Mouse (Mus musculus): ENCODE results near the gene Atp6v1g2.

Gene Atp6v1g2

GRCm38 (mm10) chr17:35202442-35202841 lies 31.0 kb upstream of the Atp6v1g2 start:
- in situ Hi-C loops (cut with MboI): no loop called here

GRCm38 (mm10) chr17:35204494-35205379 lies 28.7 kb upstream of the Atp6v1g2 start, which contains the start of gene Lta:
Lta (minus strand) TSS chr17:35205351.
- in situ Hi-C loops (cut with MboI): no loop called here

- in situ Hi-C loops (cut with MboI): no loop called here
These were observed 28.1 kb upstream of the Atp6v1g2 start for GRCm38 (mm10) chr17:35205380-35205769.

GRCm38 (mm10) chr17:35209785-35210535 lies 23.5 kb upstream of the Atp6v1g2 start:
- in situ Hi-C loops (cut with MboI): no loop called here

- in situ Hi-C loops (cut with MboI): no loop called here
These were observed 22.9 kb upstream of the Atp6v1g2 start for GRCm38 (mm10) chr17:35210593-35210992.

- in situ Hi-C loops (cut with MboI): no loop called here
These were observed 20.4 kb upstream of the Atp6v1g2 start for GRCm38 (mm10) chr17:35213071-35213470.

- in situ Hi-C loops (cut with MboI): no loop called here
These were observed 14.8 kb upstream of the Atp6v1g2 start for GRCm38 (mm10) chr17:35218516-35219193.

GRCm38 (mm10) chr17:35219601-35220041 lies 13.8 kb upstream of the Atp6v1g2 start:
- in situ Hi-C loops (cut with MboI): no loop called here

- in situ Hi-C loops (cut with MboI): no loop called here
These were observed 13.1 kb upstream of the Atp6v1g2 start, which contains the start of gene Gm16181 for GRCm38 (mm10) chr17:35220156-35220952. Gm16181 (plus strand) TSS chr17:35220834.

- in situ Hi-C loops (cut with MboI): no loop called here
These were observed 11.2 kb upstream of the Atp6v1g2 start for GRCm38 (mm10) chr17:35222299-35222698.

GRCm38 (mm10) chr17:35224641-35225040 lies 8.8 kb upstream of the Atp6v1g2 start:
- in situ Hi-C loops (cut with MboI): no loop called here

- in situ Hi-C loops (cut with MboI): no loop called here
These were observed 8.0 kb upstream of the Atp6v1g2 start for GRCm38 (mm10) chr17:35225456-35225855.

- in situ Hi-C loops (cut with MboI): no loop called here
These were observed 6.9 kb upstream of the Atp6v1g2 start for GRCm38 (mm10) chr17:35226561-35227046.

- in situ Hi-C loops (cut with MboI): loop anchor here (5.0 kb wide), 1 partner anchor 64 kb away; no protein-coding TSS in a partner anchor
These were observed 2.4 kb upstream of the Atp6v1g2 start for GRCm38 (mm10) chr17:35231022-35231421.

GRCm38 (mm10) chr17:35232043-35232442 lies 1.4 kb upstream of the Atp6v1g2 start:
- in situ Hi-C loops (cut with MboI): loop anchor here (5.0 kb wide), 1 partner anchor 65 kb away; no protein-coding TSS in a partner anchor

- in situ Hi-C loops (cut with MboI): loop anchor here (5.0 kb wide), 1 partner anchor 65 kb away; no protein-coding TSS in a partner anchor
These were observed 801 bp upstream of the Atp6v1g2 start for GRCm38 (mm10) chr17:35232659-35233058.

GRCm38 (mm10) chr17:35234090-35234489 lies 630 bp downstream of the Atp6v1g2 start:
- in situ Hi-C loops (cut with MboI): loop anchor here (5.0 kb wide), 1 partner anchor 67 kb away; no protein-coding TSS in a partner anchor

- in situ Hi-C loops (cut with MboI): loop anchor here (5.0 kb wide), 1 partner anchor 68 kb away; no protein-coding TSS in a partner anchor
These were observed 1.4 kb downstream of the Atp6v1g2 start for GRCm38 (mm10) chr17:35234903-35235302.

- in situ Hi-C loops (cut with MboI): no loop called here
These were observed 2.3 kb downstream of the Atp6v1g2 start, which contains the start of gene Nfkbil1 for GRCm38 (mm10) chr17:35235614-35236389. Nfkbil1 (minus strand) TSS chr17:35235792.

- in situ Hi-C loops (cut with MboI): no loop called here
These were observed 2.9 kb downstream of the Atp6v1g2 start for GRCm38 (mm10) chr17:35236390-35236746.

Measured in mature B cell (primary cell).